Mouse (Mus musculus): ENCODE measurements at regions not wholly inside any gene's neighbourhood (a gene's known extent, or its start where the extent isn't known, plus 50 kb on each side); places are given as distances from the start of the nearest gene placed in this dataset.

GRCm38 (mm10) chr8:78877423-78877822 is 56.5 kb upstream of the Lsm6 start:
- DNase-seq, result no peak

GRCm38 (mm10) chr8:78889708-78890107 is 68.8 kb upstream of the Lsm6 start:
- DNase-seq, result no peak

GRCm38 (mm10) chr8:78890571-78890970 is 69.6 kb upstream of the Lsm6 start:
- DNase-seq, result no peak

- peak; percentile 87 for DNase-seq
Measured at GRCm38 (mm10) chr8:78899887-78900286, 78.9 kb upstream of the Lsm6 start.

GRCm38 (mm10) chr8:78903034-78903433 is 82.1 kb upstream of the Lsm6 start:
- no peak for DNase-seq

- DNase-seq, result no peak
Measured at GRCm38 (mm10) chr8:78907918-78908317, 87.0 kb upstream of the Lsm6 start.

GRCm38 (mm10) chr8:78911288-78911873 is 90.4 kb upstream of the Lsm6 start:
- no peak for DNase-seq

- no peak for DNase-seq
Measured at GRCm38 (mm10) chr8:78912470-78912869, 91.5 kb upstream of the Lsm6 start.

- no peak for DNase-seq
Measured at GRCm38 (mm10) chr8:78913823-78914222, 92.9 kb upstream of the Lsm6 start.

GRCm38 (mm10) chr8:78930610-78931397 is 97.4 kb upstream of the Zfp827 start:
- DNase-seq, result no peak

- no peak for DNase-seq
Measured at GRCm38 (mm10) chr8:78932069-78932468, 96.2 kb upstream of the Zfp827 start.

GRCm38 (mm10) chr8:78940049-78940448 is 88.2 kb upstream of the Zfp827 start:
- no peak for DNase-seq

GRCm38 (mm10) chr8:78941558-78941957 is 86.7 kb upstream of the Zfp827 start:
- DNase-seq, result no peak

- DNase-seq, result no peak
Measured at GRCm38 (mm10) chr8:78944367-78944766, 83.9 kb upstream of the Zfp827 start.

- no peak for DNase-seq
Measured at GRCm38 (mm10) chr8:78945607-78946006, 82.6 kb upstream of the Zfp827 start.

- no peak for DNase-seq
Measured at GRCm38 (mm10) chr8:78946085-78946484, 82.2 kb upstream of the Zfp827 start.

GRCm38 (mm10) chr8:78975034-78975433 is 53.2 kb upstream of the Zfp827 start:
- no peak for DNase-seq

All from lung, postnatal 14 days (tissue).